Mouse (Mus musculus): Measurements from ENCODE around the gene Agmat.

Gene Agmat

GRCm38 (mm10) chr4:141779828-141780227 is 33.4 kb downstream of the Agmat start:
- DNase-seq (ENCODE audit: low spot score in 2 of 2), result no peak

DNA sequence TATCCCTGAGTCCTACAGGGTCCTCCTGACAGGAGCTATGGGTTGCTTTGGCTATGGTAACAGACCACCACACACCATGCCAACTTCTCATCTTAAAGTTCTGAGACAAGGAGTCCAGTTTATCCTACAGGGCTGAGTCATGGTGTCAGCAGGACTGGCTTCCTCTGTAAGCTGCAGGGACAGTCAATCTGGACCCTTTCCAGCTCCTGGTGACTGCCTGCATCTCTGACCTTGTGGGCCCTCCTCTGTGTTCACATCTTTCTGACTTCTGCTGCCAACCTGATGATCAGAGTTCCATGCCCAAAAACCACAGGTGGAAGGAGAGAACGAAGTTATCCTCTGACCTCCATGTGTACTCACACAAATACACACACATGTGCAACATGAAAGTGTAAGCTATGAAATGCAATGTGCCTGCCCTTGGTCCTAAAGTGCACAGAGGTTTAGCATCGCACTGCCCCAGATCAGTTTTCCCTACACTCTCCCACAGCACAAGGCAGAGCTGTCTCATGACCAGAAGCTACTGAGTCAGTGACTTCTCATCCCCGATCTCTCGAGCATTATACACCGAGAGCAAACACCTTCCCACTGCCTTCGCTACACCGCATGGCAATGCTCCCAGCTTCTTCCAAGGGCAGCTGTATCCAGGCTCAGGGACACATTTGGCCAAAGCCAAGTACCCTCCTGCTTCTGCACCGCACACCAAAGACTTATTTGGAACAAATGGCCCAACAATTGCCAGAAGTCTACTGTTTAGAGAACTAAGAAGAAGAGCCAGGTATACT is 34.9 kb downstream of the Agmat start:
- no peak for DNase-seq (ENCODE audit: low spot score in 2 of 2)

DNA sequence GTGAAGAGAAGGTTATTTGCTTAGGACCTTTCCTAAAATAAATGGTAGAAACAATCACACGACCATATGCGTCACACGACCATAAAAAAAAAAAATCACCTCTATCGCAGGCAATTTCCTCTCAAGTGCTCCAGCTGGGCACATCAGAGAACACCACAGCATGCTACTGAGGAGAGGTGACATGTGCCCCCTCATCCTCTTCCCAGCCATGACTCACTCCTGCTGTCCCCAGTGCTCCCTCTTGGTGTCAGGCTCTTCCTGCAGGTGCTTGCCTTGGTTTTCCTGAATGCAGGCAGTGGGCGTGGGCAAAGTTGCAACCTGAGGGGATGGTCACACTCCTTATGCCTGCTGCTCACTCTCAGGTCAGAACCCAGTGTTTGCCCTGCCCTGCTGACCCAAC is 38.4 kb downstream of the Agmat start:
- DNase-seq (ENCODE audit: low spot score in 2 of 2), result no peak

DNA sequence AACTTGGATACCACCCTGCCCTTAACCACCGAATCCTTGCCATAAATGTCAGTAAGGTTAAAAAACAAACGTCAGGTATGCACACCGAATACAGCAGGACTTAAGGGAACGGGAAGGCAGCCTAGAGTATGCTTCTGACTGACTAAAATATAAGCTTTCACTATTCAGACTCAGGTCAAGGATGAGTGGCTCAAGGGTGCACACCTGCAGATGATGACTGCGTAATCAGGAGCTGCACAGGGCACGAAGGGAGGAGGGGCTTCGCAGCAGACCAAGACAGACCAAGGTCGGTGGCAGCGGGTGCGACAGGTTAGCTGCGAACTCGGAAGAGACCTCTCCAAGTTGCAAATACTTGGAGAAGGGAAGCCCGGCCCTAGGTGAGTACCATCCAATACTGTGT is 39.7 kb downstream of the Agmat start:
- no peak for DNase-seq (ENCODE audit: low spot score in 2 of 2)

DNA sequence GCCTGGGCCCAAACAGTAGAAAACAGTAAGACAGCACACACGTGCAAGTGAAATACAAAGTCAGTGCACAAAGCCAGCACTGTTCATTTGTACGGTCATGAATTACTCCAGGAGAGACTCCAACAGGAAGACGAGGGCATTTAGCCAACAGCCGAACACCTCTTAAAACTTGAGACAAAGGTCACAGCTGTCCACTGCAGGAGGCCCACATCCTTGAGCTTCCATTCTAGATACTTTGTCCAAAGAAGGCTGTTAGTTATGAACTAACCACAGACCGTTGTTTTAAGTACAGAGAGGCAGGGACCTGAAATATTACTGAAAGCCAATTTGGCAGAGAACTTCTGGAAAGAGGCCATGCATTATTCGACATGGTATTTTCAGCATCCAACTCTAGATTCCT is 40.6 kb downstream of the Agmat start:
- DNase-seq (ENCODE audit: low spot score in 2 of 2), result no peak

DNA sequence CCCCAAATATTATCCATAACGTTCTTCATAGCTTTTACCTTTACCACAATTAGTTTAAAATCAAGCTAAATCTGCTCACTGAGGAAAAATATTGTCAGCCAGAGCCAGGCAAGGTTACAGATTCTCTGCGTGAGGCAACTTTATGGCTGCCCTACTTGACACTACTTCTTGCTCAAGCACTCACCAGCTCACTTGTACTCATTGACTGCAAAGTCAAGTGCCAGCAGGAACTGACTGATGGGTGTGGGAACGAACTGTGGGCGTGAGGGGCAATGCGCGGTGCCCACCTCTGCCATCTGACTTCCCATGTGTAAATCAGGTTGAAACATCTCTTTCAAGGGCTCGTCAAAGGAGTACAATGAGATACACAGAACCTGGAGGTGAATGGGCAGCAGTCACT is 41.0 kb downstream of the Agmat start:
- DNase-seq (ENCODE audit: low spot score in 2 of 2), result no peak

GRCm38 (mm10) chr4:141789564-141790218 is 43.2 kb downstream of the Agmat start:
- no peak for DNase-seq (ENCODE audit: low spot score in 2 of 2)

GRCm38 (mm10) chr4:141790524-141790990 is 44.1 kb downstream of the Agmat start, which contains the start of gene Dnajc16:
TSS of gene Dnajc16 (minus strand) at chr4:141790931.
- peak; percentile 94 to 96 for DNase-seq (ENCODE audit: low spot score in 2 of 2)

DNA sequence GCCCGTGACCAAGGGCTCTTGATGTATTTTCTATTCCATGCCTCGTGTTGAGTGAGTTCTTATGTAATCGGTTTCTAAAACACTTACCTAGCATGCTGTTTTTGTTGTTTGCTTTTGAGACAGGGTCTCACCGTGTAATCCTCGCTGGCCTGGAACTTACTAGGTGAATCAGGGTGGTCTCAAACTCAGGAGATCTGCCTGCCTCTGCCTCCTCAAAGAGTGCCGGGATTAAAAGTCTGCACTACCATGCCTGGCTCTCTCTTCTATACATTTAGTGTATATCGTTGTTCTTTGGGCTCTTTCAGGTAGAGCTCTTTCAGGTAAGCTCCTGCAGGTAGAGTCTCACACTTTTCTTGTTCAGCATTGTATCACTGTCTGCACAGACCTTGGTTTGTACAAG is 45.0 kb downstream of the Agmat start:
- DNase-seq (ENCODE audit: low spot score in 2 of 2), result no peak

GRCm38 (mm10) chr4:141791951-141792350 is 45.5 kb downstream of the Agmat start:
- no peak for DNase-seq (ENCODE audit: low spot score in 2 of 2)

GRCm38 (mm10) chr4:141792554-141793281 is 46.2 kb downstream of the Agmat start:
- DNase-seq (ENCODE audit: low spot score in 2 of 2), result peak in 1 of 2 experiments; percentile 8

DNA sequence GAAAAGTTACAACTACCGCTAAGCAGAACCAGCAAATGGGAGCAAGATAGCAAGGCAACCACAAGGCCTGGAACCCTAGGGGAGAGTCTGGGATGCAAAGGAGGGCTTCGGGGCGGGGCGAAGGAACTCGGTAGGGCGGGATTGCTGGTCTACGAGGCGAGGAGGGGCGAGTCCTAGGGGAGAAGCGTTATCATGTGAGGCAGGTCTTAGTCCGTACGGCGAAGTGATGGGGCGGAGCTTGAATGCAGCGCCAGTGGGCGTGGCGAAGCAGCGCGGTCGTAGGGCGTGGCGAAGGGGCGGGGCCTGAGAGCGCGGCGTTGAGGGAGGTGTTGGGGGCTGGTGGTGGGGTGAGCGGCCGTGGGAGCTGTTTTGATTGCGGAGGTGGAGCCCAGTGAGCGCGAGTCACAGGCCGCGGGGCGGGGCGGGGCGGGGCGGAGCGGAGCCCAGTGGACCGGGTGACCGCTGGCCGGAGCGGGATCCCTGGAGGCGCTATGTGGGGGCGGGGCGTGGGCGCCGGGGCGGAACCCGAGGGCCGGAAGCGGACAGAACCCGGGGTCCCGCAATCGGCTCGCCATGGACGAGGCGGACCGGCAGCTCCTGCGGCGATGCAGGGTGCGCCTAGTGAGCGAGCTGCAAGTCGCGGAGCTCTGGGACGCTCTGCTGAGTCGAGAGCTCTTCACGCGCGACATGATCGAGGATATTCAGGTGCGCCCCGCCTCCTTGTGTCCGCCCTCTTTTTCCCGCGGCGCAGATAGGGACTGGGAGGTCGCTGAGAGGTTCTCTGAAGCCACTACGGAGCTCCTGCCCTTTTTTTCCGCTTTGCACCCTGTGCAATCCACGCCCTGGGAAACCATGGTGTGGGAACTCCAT is 47.0 kb downstream of the Agmat start, which contains the start of gene Casp9:
TSS of gene Casp9 (plus strand) at position 331 of the 870 bp plus-strand sequence.
- peak; percentile 99 for DNase-seq (ENCODE audit: low spot score in 2 of 2)

DNA sequence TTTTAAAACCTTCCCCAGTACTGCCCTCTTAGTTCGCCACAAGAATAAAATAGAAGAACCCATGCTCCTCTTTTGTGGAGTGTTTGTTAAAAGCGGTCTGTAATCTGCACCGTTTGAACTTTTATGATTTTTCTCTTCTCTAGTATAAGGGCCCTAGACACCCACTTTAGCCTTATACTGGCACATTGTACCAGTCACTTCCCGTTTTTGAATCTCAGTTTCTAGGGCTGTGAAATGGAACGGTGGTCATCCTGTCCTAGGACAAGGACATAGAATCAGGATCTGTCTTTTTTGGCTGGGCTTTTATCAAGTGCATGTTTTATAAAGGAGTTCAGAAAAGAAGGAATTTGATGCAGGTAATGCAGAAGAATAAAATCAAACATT is 47.7 kb downstream of the Agmat start:
- no peak for DNase-seq (ENCODE audit: low spot score in 2 of 2)

GRCm38 (mm10) chr4:141796356-141796755 is 49.9 kb downstream of the Agmat start:
- no peak for DNase-seq (ENCODE audit: low spot score in 2 of 2)

DNA sequence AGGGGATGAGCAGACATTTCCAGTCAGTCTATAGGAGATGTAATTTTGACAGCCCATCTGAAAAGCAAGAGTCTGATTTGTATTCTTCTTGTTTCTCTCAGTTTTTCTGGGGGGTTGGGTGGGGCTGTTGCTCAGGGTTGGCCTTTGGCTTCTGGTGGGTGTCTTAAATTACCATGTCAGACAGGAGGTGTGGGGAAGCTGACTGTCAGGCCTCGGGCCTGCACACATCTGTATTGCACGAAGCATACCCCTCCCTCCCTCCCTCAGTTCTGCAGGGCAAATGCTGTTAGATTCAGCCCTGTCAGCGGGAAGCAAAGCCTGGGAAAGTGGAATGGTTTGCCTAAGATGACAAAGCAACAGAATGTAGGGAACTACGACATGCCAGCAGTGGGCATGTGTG is 50.5 kb downstream of the Agmat start:
- DNase-seq (ENCODE audit: low spot score in 2 of 2), result no peak

- DNase-seq (ENCODE audit: low spot score in 2 of 2), result no peak
Observed at GRCm38 (mm10) chr4:141797545-141797944, 51.1 kb downstream of the Agmat start.

GRCm38 (mm10) chr4:141804105-141804504 is 57.6 kb downstream of the Agmat start:
- no peak for DNase-seq (ENCODE audit: low spot score in 2 of 2)

DNA sequence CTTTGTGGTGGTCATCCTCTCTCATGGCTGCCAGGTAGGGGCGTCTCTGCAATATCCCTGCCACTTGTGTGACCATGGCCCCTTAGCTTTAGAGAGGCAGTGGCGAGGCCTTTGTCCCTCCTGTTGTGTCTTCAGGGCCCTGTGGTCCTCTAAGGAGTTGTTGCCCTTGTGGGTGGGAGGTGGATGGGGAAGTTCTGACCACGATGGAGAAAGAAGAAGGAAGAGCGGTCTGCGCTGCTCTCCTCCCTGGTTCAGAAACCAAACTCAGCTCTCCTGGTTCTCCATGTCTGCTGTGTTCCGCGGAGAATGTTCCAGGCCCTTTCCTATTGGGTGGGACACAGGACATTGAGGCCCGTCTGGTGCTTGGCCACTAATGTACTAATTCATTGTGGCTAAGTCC is 59.4 kb downstream of the Agmat start:
- no peak for DNase-seq (ENCODE audit: low spot score in 2 of 2)

Measured in urinary bladder, postnatal 36 days (tissue).